Mouse (Mus musculus): ENCODE measurements at regions not wholly inside any gene's neighbourhood (a gene's known extent, or its start where the extent isn't known, plus 50 kb on each side); places are given as distances from the start of the nearest gene placed in this dataset.

DNA sequence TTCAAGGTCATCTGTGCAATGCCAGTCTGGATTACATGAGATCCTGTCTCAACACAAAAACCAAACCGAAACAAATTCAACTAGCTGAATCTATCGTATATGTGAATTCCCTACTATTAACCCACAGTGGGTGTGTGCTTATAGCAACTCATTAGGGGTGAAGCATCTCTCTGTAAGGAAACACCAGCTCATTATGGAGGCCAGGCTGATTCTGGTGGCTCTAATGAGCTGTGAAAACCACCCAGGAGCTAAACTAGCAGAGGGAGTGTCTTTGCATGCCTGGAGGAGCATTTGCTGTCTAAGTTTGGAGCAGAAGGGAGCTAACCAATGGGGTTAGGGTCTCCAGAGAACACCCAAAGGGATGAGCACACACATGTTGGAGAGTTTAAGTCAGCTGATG, 54.1 kb upstream of the Adamts2 start:
- H3K9ac ChIP-seq = no peak overlapping the region
- no peaks in the 10 kb centered on the region for H3K4me1 ChIP-seq (replicated peaks)
- H3K9me3 ChIP-seq = no peaks in the 10 kb centered on the region
- no peaks in the 10 kb centered on the region for H3K27me3 ChIP-seq
- no peak overlapping the region for H3K4me2 ChIP-seq
- 70% methylated on average over 2 of the region's 2 CpGs for WGBS
- H3K27ac ChIP-seq (replicated peaks) = no peak overlapping the region
- no peak overlapping the region for H3K4me3 ChIP-seq
- ATAC-seq (ENCODE audit: low FRiP score, low read depth) = no peak
- H3K36me3 ChIP-seq = no peaks in the 10 kb centered on the region

GRCm38 (mm10) chr11:50546456-50547144, 55.3 kb upstream of the Adamts2 start:
- Histone ChIP-seq H3K36me3 (no peaks in the 10 kb centered on the region), H3K4me2 (no peak overlapping the region), H3K4me3 (no peak overlapping the region), H3K4me1 (replicated peaks) (no peaks in the 10 kb centered on the region), H3K9ac (no peak overlapping the region), H3K27me3 (no peaks in the 10 kb centered on the region), H3K27ac (replicated peaks) (no peak overlapping the region), H3K9me3 (no peaks in the 10 kb centered on the region)
- no peak for ATAC-seq (ENCODE audit: low FRiP score, low read depth)
- WGBS = 81% methylated on average over 11 of the region's 11 CpGs

DNA sequence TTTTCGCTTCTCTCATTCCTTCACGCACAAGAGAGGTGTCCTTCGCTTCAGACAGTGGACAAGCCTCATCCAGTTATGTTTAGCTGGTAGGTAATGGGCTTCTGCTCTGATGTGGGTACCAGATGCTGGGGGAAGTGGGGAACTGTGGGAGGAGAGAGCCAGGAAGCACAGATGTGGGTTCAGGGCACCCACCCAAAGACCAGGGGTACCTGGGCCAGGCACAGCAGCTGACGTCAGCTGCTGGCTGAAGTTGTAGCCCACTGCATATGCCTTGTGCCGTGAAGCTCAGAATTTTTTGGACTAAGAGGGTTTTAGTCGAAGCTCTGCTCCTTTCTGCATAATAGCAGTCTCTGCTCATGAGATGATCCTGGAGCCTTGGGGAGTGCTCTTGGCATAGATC, 56.5 kb upstream of the Adamts2 start:
- no peak overlapping the region for H3K9ac ChIP-seq
- H3K27me3 ChIP-seq = no peaks in the 10 kb centered on the region
- WGBS = 82% methylated on average over 6 of the region's 6 CpGs
- no peak overlapping the region for H3K4me3 ChIP-seq
- H3K4me2 ChIP-seq = no peak overlapping the region
- no peak for ATAC-seq (ENCODE audit: low FRiP score, low read depth)
- H3K27ac ChIP-seq (replicated peaks) = no peak overlapping the region
- H3K4me1 ChIP-seq (replicated peaks) = no peaks in the 10 kb centered on the region
- no peaks in the 10 kb centered on the region for H3K9me3 ChIP-seq
- no peaks in the 10 kb centered on the region for H3K36me3 ChIP-seq

- ATAC-seq (ENCODE audit: low FRiP score, low read depth) = no peak
- no peak overlapping the region for H3K4me2 ChIP-seq
- no peaks in the 10 kb centered on the region for H3K27me3 ChIP-seq
- no peak overlapping the region for H3K9ac ChIP-seq
- WGBS = 74% methylated on average over 11 of the region's 11 CpGs
- H3K27ac ChIP-seq (replicated peaks) = no peak overlapping the region
- H3K9me3 ChIP-seq = no peaks in the 10 kb centered on the region
- no peak overlapping the region for H3K4me3 ChIP-seq
- H3K36me3 ChIP-seq = no peaks in the 10 kb centered on the region
- no peaks in the 10 kb centered on the region for H3K4me1 ChIP-seq (replicated peaks)
Measured at GRCm38 (mm10) chr11:50540136-50540535, 61.7 kb upstream of the Adamts2 start.

DNA sequence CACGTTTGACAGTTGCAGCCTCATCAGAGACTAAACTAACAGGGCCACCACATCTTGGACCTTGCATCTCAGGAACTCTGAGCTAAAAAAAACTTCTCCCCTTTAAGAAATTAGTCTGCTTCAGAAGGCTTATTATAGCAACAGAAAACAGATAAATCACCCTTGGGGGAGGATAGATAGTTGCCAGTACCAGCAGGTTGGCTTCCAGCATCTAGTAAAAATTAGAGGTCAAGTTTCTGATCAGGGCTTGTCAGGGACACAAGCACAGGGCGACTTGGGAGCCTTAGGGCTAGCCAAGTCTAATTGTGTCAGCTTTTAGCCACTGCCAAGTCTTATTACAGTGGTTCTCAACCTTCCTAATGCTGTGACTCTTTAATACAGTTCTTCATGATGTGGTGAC, 67.6 kb upstream of the Adamts2 start:
- Histone ChIP-seq H3K27ac (replicated peaks) (no peak overlapping the region), H3K4me1 (replicated peaks) (no peaks in the 10 kb centered on the region), H3K27me3 (no peaks in the 10 kb centered on the region), H3K9ac (no peak overlapping the region), H3K4me2 (no peak overlapping the region), H3K36me3 (no peaks in the 10 kb centered on the region), H3K9me3 (no peaks in the 10 kb centered on the region), H3K4me3 (no peak overlapping the region)
- WGBS = 48% methylated on average over 2 of the region's 2 CpGs
- no peak for ATAC-seq (ENCODE audit: low FRiP score, low read depth)

- H3K4me3 ChIP-seq = no peak overlapping the region
- ATAC-seq (ENCODE audit: low FRiP score, low read depth) = no peak
- H3K4me1 ChIP-seq (replicated peaks) = no peaks in the 10 kb centered on the region
- H3K27me3 ChIP-seq = no peaks in the 10 kb centered on the region
- no peaks in the 10 kb centered on the region for H3K36me3 ChIP-seq
- H3K9ac ChIP-seq = no peak overlapping the region
- no peak overlapping the region for H3K4me2 ChIP-seq
- H3K9me3 ChIP-seq = no peaks in the 10 kb centered on the region
- 61% methylated on average over 5 of the region's 5 CpGs for WGBS
- no peak overlapping the region for H3K27ac ChIP-seq (replicated peaks)
Measured at GRCm38 (mm10) chr11:50527923-50528322, 74.0 kb upstream of the Adamts2 start.

DNA sequence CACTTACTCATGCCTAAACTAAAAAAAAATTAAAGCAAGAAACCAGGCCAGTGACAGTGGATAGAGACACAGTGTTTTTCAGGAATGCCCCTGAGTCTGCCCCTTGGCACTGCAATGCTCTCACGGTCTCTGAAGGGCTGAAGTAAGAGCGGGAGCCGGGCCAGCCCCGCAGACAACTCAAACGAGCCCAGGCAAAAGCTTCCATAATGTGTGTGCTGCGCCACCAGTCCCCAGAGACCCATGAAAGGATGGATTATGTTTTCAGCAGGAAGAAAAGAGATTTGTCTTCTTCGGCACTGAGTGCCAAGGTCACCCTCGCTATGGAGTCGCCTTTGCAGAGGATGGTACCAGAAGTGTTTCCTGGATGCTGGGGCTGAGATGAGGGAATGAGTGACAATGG, 81.7 kb upstream of the Adamts2 start:
- ATAC-seq (ENCODE audit: low FRiP score, low read depth) = no peak
- H3K4me2 ChIP-seq = no peak overlapping the region
- peaks cover 7% of the 10 kb centered on the region; the same call in 1 of the 2 replicates for H3K4me1 ChIP-seq (replicated peaks)
- H3K9ac ChIP-seq = no peak overlapping the region
- H3K9me3 ChIP-seq = no peaks in the 10 kb centered on the region
- no peaks in the 10 kb centered on the region for H3K36me3 ChIP-seq
- H3K27ac ChIP-seq (replicated peaks) = no peak overlapping the region
- WGBS = 62% methylated on average over 9 of the region's 9 CpGs
- no peaks in the 10 kb centered on the region for H3K27me3 ChIP-seq
- no peak overlapping the region for H3K4me3 ChIP-seq

- H3K27ac ChIP-seq (replicated peaks) = no peak overlapping the region
- H3K4me1 ChIP-seq (replicated peaks) = peaks cover 8% of the 10 kb centered on the region; the same call in 1 of the 2 replicates
- 63% methylated on average over 5 of the region's 5 CpGs for WGBS
- H3K9me3 ChIP-seq = no peaks in the 10 kb centered on the region
- no peak overlapping the region for H3K4me2 ChIP-seq
- ATAC-seq (ENCODE audit: low FRiP score, low read depth) = no peak
- H3K36me3 ChIP-seq = no peaks in the 10 kb centered on the region
- no peaks in the 10 kb centered on the region for H3K27me3 ChIP-seq
- no peak overlapping the region for H3K4me3 ChIP-seq
- H3K9ac ChIP-seq = no peak overlapping the region
Measured at GRCm38 (mm10) chr11:50507882-50508281, 77.0 kb upstream of the Rufy1 start.

DNA sequence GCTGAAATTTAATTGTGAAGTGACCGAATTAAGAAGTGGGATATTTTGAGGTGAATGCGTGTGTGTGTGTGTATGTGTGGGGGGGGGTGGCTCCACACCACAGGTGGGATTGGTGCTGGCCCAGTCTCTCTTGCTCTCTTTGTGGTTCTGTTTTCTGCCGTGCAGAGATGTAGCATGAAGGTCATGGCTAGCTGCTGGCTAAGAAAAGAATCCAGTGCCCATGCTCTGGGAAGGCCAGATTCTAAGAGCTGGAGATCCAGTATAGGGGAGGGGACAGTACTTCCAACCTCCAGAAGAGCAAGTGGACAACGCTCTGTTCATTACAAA, 76.5 kb upstream of the Rufy1 start:
- Histone ChIP-seq H3K9me3 (no peaks in the 10 kb centered on the region), H3K36me3 (no peaks in the 10 kb centered on the region), H3K27me3 (no peaks in the 10 kb centered on the region), H3K9ac (no peak overlapping the region), H3K4me3 (no peak overlapping the region), H3K27ac (replicated peaks) (0 out of 2 replicates have a peak overlapping the region, but pooled peaks have one; percentile 1), H3K4me2 (no peak overlapping the region), H3K4me1 (replicated peaks) (peaks cover 8% of the 10 kb centered on the region; the same call in 1 of the 2 replicates)
- ATAC-seq (ENCODE audit: low FRiP score, low read depth) = no peak
- 74% methylated on average over 4 of the region's 4 CpGs for WGBS

DNA sequence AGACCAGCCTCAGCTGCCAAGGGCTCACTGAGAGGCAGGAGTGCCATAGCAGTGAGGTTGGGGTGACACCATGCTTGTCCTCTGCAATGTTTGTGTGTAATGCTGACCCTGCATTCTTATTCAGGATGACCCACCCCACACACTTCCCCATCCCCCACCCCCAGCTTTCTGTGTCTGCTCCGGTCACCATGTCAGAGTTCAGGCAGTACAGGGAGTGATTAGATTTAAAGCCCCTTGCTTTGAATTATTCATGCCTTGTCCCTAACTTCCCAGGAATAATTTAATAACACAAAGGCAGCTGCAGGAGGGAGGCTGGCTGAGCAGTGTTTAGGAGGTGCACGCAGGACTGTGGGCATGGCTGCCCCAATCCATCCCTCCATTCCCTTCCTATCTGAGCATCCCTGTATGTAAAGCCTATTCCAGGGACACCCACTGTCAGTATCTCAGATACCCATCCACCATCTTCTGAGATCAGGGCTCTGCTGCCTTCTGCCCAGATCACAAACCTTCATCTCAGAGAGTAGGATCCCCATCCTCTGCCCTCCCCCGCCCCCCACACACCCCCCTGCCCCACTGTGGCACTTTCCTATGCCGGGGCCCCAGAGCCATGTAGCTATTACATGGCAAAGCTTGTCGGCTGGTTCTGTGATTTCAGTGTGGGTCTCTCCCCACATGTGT, 76.0 kb upstream of the Rufy1 start:
- WGBS = 25% methylated on average over 5 of the region's 5 CpGs
- H3K27ac ChIP-seq (replicated peaks) = 0 out of 2 replicates have a peak overlapping the region, but pooled peaks have one; percentile 1

DNA sequence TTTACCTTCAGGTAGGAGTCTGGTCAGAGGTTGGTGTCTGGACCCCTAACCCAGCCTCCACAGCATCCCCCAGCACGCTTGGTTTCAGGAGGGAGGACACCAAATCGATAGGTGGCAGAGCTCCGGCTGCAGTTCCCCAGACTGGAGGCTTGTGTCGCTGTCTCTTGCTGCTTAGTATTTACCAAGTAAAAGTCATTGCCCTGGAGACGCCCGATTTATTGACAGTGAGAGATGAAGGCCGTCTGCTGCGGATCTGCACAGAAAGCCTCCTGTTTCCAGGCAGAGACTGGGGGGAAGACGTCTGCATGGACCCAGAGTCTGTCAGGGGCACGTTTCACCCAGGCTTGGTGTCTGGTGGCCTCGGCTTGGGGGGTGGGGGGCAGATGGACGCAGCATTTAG, 70.4 kb upstream of the Rufy1 start:
- no peak overlapping the region for H3K9ac ChIP-seq
- ATAC-seq (ENCODE audit: low FRiP score, low read depth) = no peak
- no peaks in the 10 kb centered on the region for H3K9me3 ChIP-seq
- 54% methylated on average over 12 of the region's 12 CpGs for WGBS
- no peaks in the 10 kb centered on the region for H3K27me3 ChIP-seq
- H3K4me1 ChIP-seq (replicated peaks) = peaks cover 4% of the 10 kb centered on the region; the same call in 1 of the 2 replicates
- H3K4me3 ChIP-seq = no peak overlapping the region
- H3K36me3 ChIP-seq = no peaks in the 10 kb centered on the region
- H3K27ac ChIP-seq (replicated peaks) = no peak overlapping the region
- H3K4me2 ChIP-seq = no peak overlapping the region

More for the DNA sequence above, 76.0 kb upstream of the Rufy1 start:
- no peaks in the 10 kb centered on the region for H3K36me3 ChIP-seq
- peaks cover 8% of the 10 kb centered on the region; the same call in 1 of the 2 replicates for H3K4me1 ChIP-seq (replicated peaks)
- H3K4me2 ChIP-seq = no peak overlapping the region
- no peak overlapping the region for H3K4me3 ChIP-seq
- peak; percentile 45; the same call in 1 of the 2 replicates for ATAC-seq (ENCODE audit: low FRiP score, low read depth)
- H3K9me3 ChIP-seq = no peaks in the 10 kb centered on the region
- no peaks in the 10 kb centered on the region for H3K27me3 ChIP-seq
- H3K9ac ChIP-seq = no peak overlapping the region

DNA sequence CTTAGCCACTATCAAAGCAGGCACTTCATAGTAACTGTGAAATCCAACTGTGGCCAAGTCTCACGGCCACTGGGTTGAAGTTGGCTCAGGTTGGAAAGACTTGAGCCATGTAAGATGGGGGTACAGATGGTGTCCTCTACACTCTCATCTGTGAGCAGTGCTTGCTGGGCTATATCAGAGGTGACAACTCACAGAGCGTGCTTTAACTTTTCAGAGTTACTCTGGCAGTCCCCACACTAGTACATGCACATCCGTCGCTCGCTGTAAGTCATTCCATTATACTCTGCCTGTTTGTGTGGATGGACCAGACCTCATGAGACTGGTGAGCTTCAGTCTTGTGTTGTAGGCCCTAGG, 62.2 kb upstream of the Rufy1 start:
- no peak overlapping the region for H3K4me2 ChIP-seq
- no peak overlapping the region for H3K9ac ChIP-seq
- peaks cover 10% of the 10 kb centered on the region for H3K4me1 ChIP-seq (replicated peaks)
- WGBS = 83% methylated on average over 5 of the region's 5 CpGs
- ATAC-seq (ENCODE audit: low FRiP score, low read depth) = no peak; the same call in none of the 2 replicates
- H3K9me3 ChIP-seq = no peaks in the 10 kb centered on the region
- H3K27ac ChIP-seq (replicated peaks) = no peak overlapping the region
- H3K4me3 ChIP-seq = no peak overlapping the region
- H3K36me3 ChIP-seq = no peaks in the 10 kb centered on the region
- H3K27me3 ChIP-seq = no peaks in the 10 kb centered on the region
